8 mouse cellular contexts compared by ENCODE assay signal in genomic region chr11:120228116-120228890, GRCm38 (mm10). TPM values are rescaled to one million over a fixed set of nuclear protein-coding genes. Genes with fewer than 3 reads are reported as not detected.
A peak's percentile ranks its signal among the peaks of the same experiment; 100 is the strongest.
DNase-seq lines count a peak whose midpoint lies in the region; ATAC-seq lines count a peak whose summit lies in the region.

No protein-coding gene starts in this region.

- H3K27ac ChIP-seq in lung, embryonic 16.5 days (ENCODE audit: low read length) = peak overlapping the region; percentile 97
- H3K27ac ChIP-seq in heart, embryonic 12.5 days (ENCODE audit: poor library complexity, severe bottlenecking) = peak overlapping the region; percentile 96
- peak overlapping the region; percentile 96 for H3K27ac ChIP-seq in kidney, embryonic 15.5 days
- peak overlapping the region; percentile 64 for H3K27ac ChIP-seq in neural tube, embryonic 14.5 days (ENCODE audit: low read depth, low read length)

- peak overlapping the region; percentile 76 for H3K4me2 ChIP-seq in lung, embryonic 16.5 days (ENCODE audit: low read depth, low read length)
- peak overlapping the region; percentile 95 for H3K4me2 ChIP-seq in heart, embryonic 12.5 days
- peak overlapping the region; percentile 90 for H3K4me2 ChIP-seq in kidney, embryonic 15.5 days
- H3K4me2 ChIP-seq in neural tube, embryonic 14.5 days (ENCODE audit: low read depth, low read length) = peak overlapping the region; percentile 84

- peaks cover 68% of the 10 kb centered on the region for H3K4me1 ChIP-seq in lung, embryonic 16.5 days (replicated peaks; ENCODE audit: control insufficient read depth, insufficient read depth, low read length)
- peaks cover 72% of the 10 kb centered on the region for H3K4me1 ChIP-seq in heart, embryonic 12.5 days (replicated peaks)
- peaks cover 78% of the 10 kb centered on the region for H3K4me1 ChIP-seq in kidney, embryonic 15.5 days
- H3K4me1 ChIP-seq in neural tube, embryonic 14.5 days (ENCODE audit: control insufficient read depth, insufficient read depth, low read length) = peaks cover 67% of the 10 kb centered on the region

- no peaks in the 10 kb centered on the region for H3K9me3 ChIP-seq in lung, embryonic 16.5 days (ENCODE audit: control insufficient read depth, low read length)
- H3K9me3 ChIP-seq in heart, embryonic 12.5 days (replicated peaks) = no peaks in the 10 kb centered on the region
- H3K9me3 ChIP-seq in kidney, embryonic 15.5 days (replicated peaks) = no peaks in the 10 kb centered on the region
- H3K9me3 ChIP-seq in neural tube, embryonic 14.5 days (ENCODE audit: control insufficient read depth, low read length) = no peaks in the 10 kb centered on the region

- 51% methylated on average over 9 of the region's 9 CpGs for WGBS in lung, embryonic 16.5 days
- 54% methylated on average over 9 of the region's 9 CpGs for WGBS in heart, embryonic 12.5 days
- WGBS in kidney, embryonic 15.5 days = 41% methylated on average over 9 of the region's 9 CpGs
- WGBS in neural tube, embryonic 14.5 days = 43% methylated on average over 9 of the region's 9 CpGs

- H3K27me3 ChIP-seq in lung, embryonic 16.5 days (ENCODE audit: control insufficient read depth, insufficient read depth, low read depth, low read length) = no peaks in the 10 kb centered on the region
- no peaks in the 10 kb centered on the region for H3K27me3 ChIP-seq in heart, embryonic 12.5 days (replicated peaks)
- no peaks in the 10 kb centered on the region for H3K27me3 ChIP-seq in kidney, embryonic 15.5 days
- H3K27me3 ChIP-seq in neural tube, embryonic 14.5 days (ENCODE audit: control insufficient read depth, insufficient read depth, low read length) = no peaks in the 10 kb centered on the region

- ATAC-seq in lung, embryonic 16.5 days (ENCODE audit: low read depth) = no peak
- ATAC-seq in heart, embryonic 12.5 days (ENCODE audit: insufficient number of reproducible peaks, low FRiP score) = no peak
- ATAC-seq in kidney, embryonic 15.5 days (replicated peaks; ENCODE audit: low FRiP score) = no peak
- no peak for ATAC-seq in neural tube, embryonic 14.5 days (ENCODE audit: low read depth)

- no peaks in the 10 kb centered on the region for H3K36me3 ChIP-seq in lung, embryonic 16.5 days (ENCODE audit: control insufficient read depth, insufficient read depth, low read length)
- no peaks in the 10 kb centered on the region for H3K36me3 ChIP-seq in heart, embryonic 12.5 days
- no peaks in the 10 kb centered on the region for H3K36me3 ChIP-seq in kidney, embryonic 15.5 days
- H3K36me3 ChIP-seq in neural tube, embryonic 14.5 days (ENCODE audit: control insufficient read depth, insufficient read depth, low read length) = no peaks in the 10 kb centered on the region

- DNase-seq in lung, postnatal 10 days = no peak
- DNase-seq in layer of hippocampus, postnatal 36 days = no peak
- DNase-seq in gastrocnemius, postnatal 10 days = no peak
- no peak for DNase-seq in right cerebral cortex, adult 18-20 months

- no peak overlapping the region for H3K4me3 ChIP-seq in lung, embryonic 16.5 days (ENCODE audit: low read length)
- H3K4me3 ChIP-seq in heart, embryonic 12.5 days = 0 out of 2 replicates have a peak overlapping the region, but pooled peaks have one; percentile 2
- peak overlapping the region; percentile 87 for H3K4me3 ChIP-seq in kidney, embryonic 15.5 days (replicated peaks)
- peak overlapping the region; percentile 96; the same call in 1 of the 2 replicates for H3K4me3 ChIP-seq in neural tube, embryonic 14.5 days (ENCODE audit: low read depth, low read length)

- H3K9ac ChIP-seq in lung, embryonic 16.5 days (ENCODE audit: low read length) = peak overlapping the region; percentile 53
- H3K9ac ChIP-seq in heart, embryonic 12.5 days = peak overlapping the region; percentile 83
- peak overlapping the region; percentile 97 for H3K9ac ChIP-seq in kidney, embryonic 15.5 days
- peak overlapping the region; percentile 99 for H3K9ac ChIP-seq in neural tube, embryonic 14.5 days (replicated peaks; ENCODE audit: low read depth, low read length)

RNA-seq across cellular contexts. Expression of gene Bahcc1, which starts 4.4 kb away (rescaled TPM):
- 7.0 and 7.5 TPM in 2 replicates for polyA plus RNA-seq in lung, embryonic 16.5 days (2015; fragmentation: Nextera tagmentation; extraction: Ambion mirVana)
- 6.5 and 7.6 TPM in 2 replicates for polyA plus RNA-seq in heart, embryonic 12.5 days (2016; fragmentation: Nextera tagmentation; extraction: Ambion mirVana)
- polyA plus RNA-seq in kidney, embryonic 15.5 days (2015; fragmentation: Nextera tagmentation; extraction: Ambion mirVana) = 11.8 and 14.1 TPM in 2 replicates
- 17.0 and 20.8 TPM in 2 replicates for polyA plus RNA-seq in neural tube, embryonic 14.5 days (2014; fragmentation: Nextera tagmentation; extraction: Ambion mirVana)
- total RNA-seq in layer of hippocampus, postnatal 36 days (2021) = 10 to 100 TPM; 19.6 to 20.0 TPM
- total RNA-seq in gastrocnemius, postnatal 10 days (2021) = 10 to 100 TPM in 1 of 2 experiments, 1 to 10 TPM in 1; 6.4 to 10.5 TPM
